ENCODE assay signal across 16 mouse cellular contexts in the genomic region with DNA sequence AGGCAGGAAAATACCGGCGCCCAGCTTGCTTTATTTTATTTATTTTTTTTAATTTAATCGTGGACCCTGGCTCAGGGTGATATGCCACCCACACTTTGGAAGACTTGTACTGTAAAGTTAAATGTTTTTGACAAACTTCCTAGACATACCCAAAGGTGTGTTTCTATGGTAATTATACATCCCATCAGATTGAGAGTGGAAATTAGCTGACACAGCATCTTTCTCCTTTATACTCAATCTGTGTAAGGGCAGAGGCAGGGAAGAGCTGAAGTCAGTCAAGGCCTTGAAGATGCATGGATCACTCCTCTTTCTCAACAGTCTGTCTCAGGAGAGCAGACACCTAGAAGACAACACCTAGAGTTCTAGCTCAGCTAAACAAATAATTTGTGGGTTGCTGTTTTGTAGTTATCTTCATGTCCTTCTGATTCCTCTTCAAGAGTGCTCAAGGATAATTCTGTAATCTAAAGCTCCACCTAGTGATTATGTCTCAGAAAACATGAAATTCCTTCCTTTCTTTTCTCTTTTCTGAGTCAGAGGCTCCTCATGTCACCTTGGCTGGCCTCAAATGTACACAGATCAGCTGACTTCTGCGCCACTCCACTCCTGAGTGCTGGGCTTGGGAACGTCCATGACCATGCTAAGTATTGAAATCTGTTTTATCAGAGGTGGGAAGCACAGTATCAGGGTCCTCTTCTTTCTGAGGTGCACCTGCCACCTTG. TPM values are rescaled to one million over a fixed set of nuclear protein-coding genes. Genes with fewer than 3 reads are reported as not detected.
A peak's percentile ranks its signal among the peaks of the same experiment; 100 is the strongest.
DNase-seq lines count a peak whose midpoint lies in the region; ATAC-seq and TF ChIP-seq lines count a peak whose summit lies in the region.
"Not testable (repeated sequence)": the region's sequence is repeated elsewhere in the genome, so short reads cannot be mapped to it uniquely, and the experiment has no call there.
"Had no signal": no experiment of that assay in that cellular context is flagged by ENCODE, and none has a peak within 500 bp of the region (broad histone marks: within the 10 kb centered on the region; RNA-seq: fewer than 3 reads in every experiment).

No protein-coding gene starts in this region.

- TF ChIP-seq CTCF in kidney, postnatal 0 days (IDR thresholded peaks at IDR 0.05; ENCODE audit: low read depth): peak; percentile 47
- TF ChIP-seq CTCF in liver, postnatal 0 days (IDR thresholded peaks at IDR 0.05; ENCODE audit: low read depth): not testable (repeated sequence)
- TF ChIP-seq CTCF in midbrain, postnatal 0 days (IDR thresholded peaks at IDR 0.05): peak; percentile 48

- not testable (repeated sequence) for H3K4me3 ChIP-seq in intestine, embryonic 15.5 days (replicated peaks); kidney, postnatal 0 days (replicated peaks; ENCODE audit: low read depth, low read length); liver, postnatal 0 days (ENCODE audit: low read depth, low read length); midbrain, postnatal 0 days (ENCODE audit: low read depth, low read length)

- peak; percentile 35 for DNase-seq in CD4-positive, CD25-positive, alpha-beta regulatory T cell, adult 2 months (ENCODE audit: low read depth, low spot score)
- peak; percentile 44 for DNase-seq in NIH3T3 (ENCODE audit: low read depth)
- DNase-seq in kidney, postnatal 0 days (ENCODE audit: low spot score); liver, postnatal 0 days; midbrain, postnatal 0 days (ENCODE audit: low spot score): not testable (repeated sequence)

- H3K4me2 ChIP-seq in intestine, embryonic 15.5 days (replicated peaks); kidney, postnatal 0 days (ENCODE audit: low read length); midbrain, postnatal 0 days (ENCODE audit: low read depth, low read length, poor library complexity, severe bottlenecking): not testable (repeated sequence)
- H3K4me2 ChIP-seq in liver, postnatal 0 days (ENCODE audit: low read depth, low read length): peak overlapping the region; percentile 19; the same call in 1 of the 2 replicates

- H3K4me1 ChIP-seq in intestine, embryonic 15.5 days (replicated peaks); kidney, postnatal 0 days (replicated peaks; ENCODE audit: insufficient read depth, low read length); liver, postnatal 0 days (ENCODE audit: insufficient read depth); midbrain, postnatal 0 days (ENCODE audit: insufficient read depth, low read length): not testable (repeated sequence)

- TF ChIP-seq EP300 in liver, postnatal 0 days (IDR thresholded peaks at IDR 0.05; ENCODE audit: low read depth): not testable (repeated sequence)

- H3K27ac ChIP-seq in intestine, embryonic 15.5 days; kidney, postnatal 0 days; liver, postnatal 0 days (ENCODE audit: low read depth); midbrain, postnatal 0 days (ENCODE audit: low read depth, low read length): not testable (repeated sequence)

- H3K9me3 ChIP-seq in intestine, embryonic 15.5 days; kidney, postnatal 0 days (replicated peaks; ENCODE audit: low read length); liver, postnatal 0 days (ENCODE audit: low read length); midbrain, postnatal 0 days (ENCODE audit: low read length): not testable (repeated sequence)

- not testable (repeated sequence) for H3K36me3 ChIP-seq in intestine, embryonic 15.5 days; kidney, postnatal 0 days (ENCODE audit: insufficient read depth, low read length); liver, postnatal 0 days (replicated peaks; ENCODE audit: insufficient read depth, low read length); midbrain, postnatal 0 days (ENCODE audit: insufficient read depth, low read length)

- H3K27me3 ChIP-seq in intestine, embryonic 15.5 days (replicated peaks); kidney, postnatal 0 days (ENCODE audit: insufficient read depth, low read length); liver, postnatal 0 days (ENCODE audit: insufficient read depth, low read length); midbrain, postnatal 0 days (ENCODE audit: insufficient read depth, low read length): not testable (repeated sequence)

- ATAC-seq in frontal cortex, adult (ENCODE audit: low TSS enrichment): peak; percentile 64
- ATAC-seq in intestine, embryonic 15.5 days: 0 out of 2 replicates have a peak, but pooled peaks have one; percentile 50
- ATAC-seq in kidney, postnatal 0 days (replicated peaks; ENCODE audit: low FRiP score, low read depth); liver, postnatal 0 days; midbrain, postnatal 0 days (ENCODE audit: low FRiP score): not testable (repeated sequence)

- H3K9ac ChIP-seq in intestine, embryonic 15.5 days; kidney, postnatal 0 days (ENCODE audit: low read depth, low read length); liver, postnatal 0 days (replicated peaks); midbrain, postnatal 0 days (replicated peaks; ENCODE audit: low read length, poor library complexity, severe bottlenecking): not testable (repeated sequence)

- WGBS in intestine, embryonic 15.5 days: 68% methylated on average over 5 of the region's 5 CpGs
- WGBS in kidney, postnatal 0 days: 77% methylated on average over 5 of the region's 5 CpGs
- WGBS in liver, postnatal 0 days (ENCODE audit: insufficient replicate concordance): 65% methylated on average over 5 of the region's 5 CpGs
- 75% methylated on average over 5 of the region's 5 CpGs for WGBS in midbrain, postnatal 0 days

RNA-seq across cellular contexts. Expression of a gene that starts 2.6 kb away (rescaled TPM):
- polyA plus RNA-seq in intestine, embryonic 15.5 days (2015; fragmentation: Nextera tagmentation; extraction: Ambion mirVana): 0.81 and 1.5 TPM in 2 replicates
- polyA plus RNA-seq in kidney, postnatal 0 days (2015; fragmentation: Nextera tagmentation; extraction: Ambion mirVana): 18.3 and 22.9 TPM in 2 replicates
- polyA plus RNA-seq in liver, postnatal 0 days (2015; fragmentation: Nextera tagmentation; extraction: Ambion mirVana): 10.1 and 11.7 TPM in 2 replicates
- total RNA-seq in midbrain, postnatal 0 days (2014; rRNA removed): 0.82 and 2.7 TPM in 2 replicates
- polyA plus RNA-seq in midbrain, postnatal 0 days (2015; fragmentation: Nextera tagmentation; extraction: Ambion mirVana): 2.9 and 3.2 TPM in 2 replicates
- polyA plus RNA-seq: erythroblast, embryonic 14.5 days had no signal

RNA-seq across cellular contexts. Expression of a gene that starts 15.9 kb away (rescaled TPM):
- polyA plus RNA-seq in intestine, embryonic 15.5 days (2015; fragmentation: Nextera tagmentation; extraction: Ambion mirVana): 0.53 and 0.59 TPM in 2 replicates
- polyA plus RNA-seq in kidney, postnatal 0 days (2015; fragmentation: Nextera tagmentation; extraction: Ambion mirVana): 0.78 and 1.7 TPM in 2 replicates
- polyA plus RNA-seq in liver, postnatal 0 days (2015; fragmentation: Nextera tagmentation; extraction: Ambion mirVana): 0.75 TPM in 2 replicates
- 1.4 and 1.9 TPM in 2 replicates for total RNA-seq in midbrain, postnatal 0 days (2014; rRNA removed)
- 1.4 and 1.5 TPM in 2 replicates for polyA plus RNA-seq in midbrain, postnatal 0 days (2015; fragmentation: Nextera tagmentation; extraction: Ambion mirVana)
- total RNA-seq: common myeloid progenitor, adult 5-6 weeks had no signal
- polyA plus RNA-seq: midbrain, embryonic 10.5 days had no signal

RNA-seq across cellular contexts. Expression of a gene that starts 21.9 kb away (rescaled TPM):
- 0.23 and 0.29 TPM in 2 replicates for polyA plus RNA-seq in intestine, embryonic 15.5 days (2015; fragmentation: Nextera tagmentation; extraction: Ambion mirVana)
- polyA plus RNA-seq in kidney, postnatal 0 days (2015; fragmentation: Nextera tagmentation; extraction: Ambion mirVana): 4.1 and 5.1 TPM in 2 replicates
- 2.2 and 2.7 TPM in 2 replicates for polyA plus RNA-seq in liver, postnatal 0 days (2015; fragmentation: Nextera tagmentation; extraction: Ambion mirVana)
- 0.49 and 0.57 TPM in 2 replicates for total RNA-seq in midbrain, postnatal 0 days (2014; rRNA removed)
- 0.58 and 1.2 TPM in 2 replicates for polyA plus RNA-seq in midbrain, postnatal 0 days (2015; fragmentation: Nextera tagmentation; extraction: Ambion mirVana)
- total RNA-seq: common myeloid progenitor, adult 5-6 weeks; granulocyte monocyte progenitor cell, adult 5-6 weeks; megakaryocyte progenitor cell, adult 5-6 weeks had no signal
- polyA plus RNA-seq: embryonic facial prominence, embryonic 14.5 days; erythroblast, embryonic 14.5 days; hindbrain, embryonic 12.5 days; liver, embryonic 11.5 days; lung, embryonic 16.5 days; midbrain, embryonic 10.5 days had no signal

RNA-seq across cellular contexts. Expression of a gene that starts 35.4 kb away (rescaled TPM):
- 6.3 and 6.7 TPM in 2 replicates for polyA plus RNA-seq in intestine, embryonic 15.5 days (2015; fragmentation: Nextera tagmentation; extraction: Ambion mirVana)
- polyA plus RNA-seq in kidney, postnatal 0 days (2015; fragmentation: Nextera tagmentation; extraction: Ambion mirVana): 12.0 and 12.3 TPM in 2 replicates
- polyA plus RNA-seq in liver, postnatal 0 days (2015; fragmentation: Nextera tagmentation; extraction: Ambion mirVana): 3.5 and 3.7 TPM in 2 replicates
- total RNA-seq in midbrain, postnatal 0 days (2014; rRNA removed): 11.1 and 11.5 TPM in 2 replicates
- 8.2 and 9.0 TPM in 2 replicates for polyA plus RNA-seq in midbrain, postnatal 0 days (2015; fragmentation: Nextera tagmentation; extraction: Ambion mirVana)

RNA-seq across cellular contexts. Expression of a gene that starts 54.6 kb away (rescaled TPM):
- polyA plus RNA-seq in intestine, embryonic 15.5 days (2015; fragmentation: Nextera tagmentation; extraction: Ambion mirVana): 7.3 and 9.7 TPM in 2 replicates
- polyA plus RNA-seq in kidney, postnatal 0 days (2015; fragmentation: Nextera tagmentation; extraction: Ambion mirVana): 0.32 and 0.41 TPM in 2 replicates
- 0.12 and 0.15 TPM in 2 replicates for polyA plus RNA-seq in liver, postnatal 0 days (2015; fragmentation: Nextera tagmentation; extraction: Ambion mirVana)
- total RNA-seq in midbrain, postnatal 0 days (2014; rRNA removed): 0.14 and 0.38 TPM in 2 replicates
- polyA plus RNA-seq in midbrain, postnatal 0 days (2015; fragmentation: Nextera tagmentation; extraction: Ambion mirVana): 0.07 and 0.17 TPM in 2 replicates
- total RNA-seq: common myeloid progenitor, adult 5-6 weeks had no signal
- polyA plus RNA-seq: erythroblast, embryonic 14.5 days; liver, embryonic 11.5 days had no signal
